Mouse (Mus musculus) neural tube, embryonic 11.5 days (tissue): ENCODE data around the gene Tmem255b. TPM values are rescaled to one million over a fixed set of nuclear protein-coding genes. Genes with fewer than 3 reads are reported as not detected.

ENCODE experiments used
- ATAC-seq: fragments of 200-750 bp; cut with Nextera tagmentation; 2 replicates; pipeline ENCODE4 v1.8.0; 2017; ENCODE audit warnings: moderate number of reproducible peaks, mild to moderate bottlenecking, moderate TSS enrichment, moderate library complexity; ENCODE audit not compliant: insufficient read depth, low FRiP score, low TSS enrichment
- DNase-seq: peaks from one replicate; pipeline ENCODE4 v3.0.0-alpha.2; 2015; ENCODE audit warnings: low spot score
- H3K27ac ChIP-seq: fragments of 300-500 bp; sonication (generic); 2 replicates; pipeline ENCODE4 v1.5.1; 2014; ENCODE audit warnings: low read depth, mild to moderate bottlenecking, low read length
- H3K27me3 ChIP-seq: fragments of 300-500 bp; sonication (generic); 2 replicates; pipeline ENCODE4 v1.6.1; 2014; ENCODE audit warnings: mild to moderate bottlenecking, low read length, mixed read lengths; ENCODE audit not compliant: control insufficient read depth, insufficient read depth
- H3K36me3 ChIP-seq: fragments of 300-500 bp; sonication (generic); 2 replicates; pipeline ENCODE4 v1.6.1; 2014; ENCODE audit warnings: mild to moderate bottlenecking, low read length, moderate library complexity, mixed read lengths; ENCODE audit not compliant: control insufficient read depth, insufficient read depth
- H3K4me1 ChIP-seq: fragments of 300-500 bp; sonication (generic); 2 replicates; pipeline ENCODE4 v1.6.1; 2014; ENCODE audit warnings: low read length, mixed read lengths; ENCODE audit not compliant: control insufficient read depth, insufficient read depth
- H3K4me2 ChIP-seq: fragments of 300-500 bp; sonication (generic); 2 replicates; pipeline ENCODE4 v1.6.1; 2014; ENCODE audit warnings: low read depth, mild to moderate bottlenecking, moderate library complexity
- H3K4me3 ChIP-seq: fragments of 300-500 bp; sonication (generic); 2 replicates; pipeline ENCODE4 v1.5.1; 2014; ENCODE audit warnings: low read depth, low read length
- H3K9ac ChIP-seq: fragments of 300-500 bp; sonication (generic); 2 replicates; pipeline ENCODE4 v1.6.1; 2014; ENCODE audit warnings: mild to moderate bottlenecking, low read length
- H3K9me3 ChIP-seq: fragments of 300-500 bp; sonication (generic); 2 replicates; pipeline ENCODE4 v1.6.1; 2016; ENCODE audit warnings: low read length; ENCODE audit not compliant: control insufficient read depth
- WGBS: fragments of 180-500 bp; shearing (Covaris S2); extraction: QIAGEN DNeasy Blood & Tissue Kit; methylation state at CpG from one replicate; pipeline ENCODE4 v1.1.7; 2014; 5-methylcytosine and 5-hydroxymethylcytosine counted together
- polyA plus RNA-seq: library from polyadenylated mRNA; unstranded; fragments of >200 nt; fragmentation: Nextera tagmentation; extraction: Ambion mirVana; gene quantifications from 2 replicates; pipeline ENCODE4 v1.2.1, GENCODE M21; 2014

Gene Tmem255b
- polyA plus RNA-seq = 0.38 and 0.39 TPM in 2 replicates

DNA sequence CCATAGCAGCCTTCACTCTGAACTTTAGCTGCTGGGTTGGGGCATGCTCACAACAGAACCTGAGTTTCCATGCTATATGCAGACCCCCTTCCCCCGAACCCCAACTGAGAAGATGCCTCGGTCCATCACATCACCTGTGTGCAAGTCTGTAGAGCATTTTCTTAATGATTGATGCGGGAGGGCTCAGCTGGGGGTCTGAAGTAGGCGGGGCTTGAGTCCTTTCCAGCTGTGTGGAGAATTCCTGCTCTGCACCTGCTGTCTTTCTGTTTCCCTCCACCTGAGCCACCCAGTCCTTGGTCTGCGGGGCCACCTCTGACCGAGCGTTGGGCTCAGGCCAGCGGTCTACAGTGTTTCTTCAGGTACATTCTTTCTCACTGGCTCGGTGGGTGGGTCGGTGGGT, at the start of gene Tmem255b:
Tmem255b (plus strand) TSS at position 301 of the 400 bp plus-strand sequence.
- Histone ChIP-seq H3K27me3 (peaks cover 17% of the 10 kb centered on the region), H3K4me2 (no peak within 1 kb of the TSS), H3K4me3 (no peak within 1 kb of the TSS), H3K9ac (no peak within 1 kb of the TSS), H3K27ac (no peak within 1 kb of the TSS), H3K4me1 (no peaks in the 10 kb centered on the region), H3K9me3 (no peaks in the 10 kb centered on the region), H3K36me3 (no peaks in the 10 kb centered on the region)
- WGBS = 27% methylated on average over 10 of the region's 10 CpGs
- ATAC-seq (no peak), DNase-seq (no peak)

DNA sequence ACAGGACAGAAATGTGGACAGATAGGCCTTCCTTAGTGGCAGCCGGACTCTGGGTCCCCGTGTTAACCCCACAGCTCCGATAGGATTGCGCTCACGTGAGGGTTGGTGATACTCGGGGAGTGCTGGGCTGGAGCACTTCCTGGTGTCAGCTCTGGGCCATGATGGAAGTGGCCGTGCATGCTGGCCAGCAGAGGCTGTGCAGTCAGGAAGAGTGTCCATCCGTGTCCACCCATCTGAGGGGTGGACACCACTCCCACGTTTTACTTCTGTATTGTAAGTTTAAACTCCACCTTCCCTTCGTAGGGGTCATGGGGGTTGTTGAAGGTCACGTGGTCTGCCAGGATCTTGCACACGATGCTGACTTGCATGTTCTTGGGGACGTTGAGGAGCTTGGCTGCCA, 48.6 kb upstream of the Tmem255b start:
- H3K4me2 ChIP-seq = no peak overlapping the region
- DNase-seq = no peak
- no peak overlapping the region for H3K9ac ChIP-seq
- no peak for ATAC-seq
- no peaks in the 10 kb centered on the region for H3K27me3 ChIP-seq
- H3K4me3 ChIP-seq = no peak overlapping the region
- no peaks in the 10 kb centered on the region for H3K36me3 ChIP-seq
- H3K9me3 ChIP-seq = no peaks in the 10 kb centered on the region
- H3K4me1 ChIP-seq = no peaks in the 10 kb centered on the region
- H3K27ac ChIP-seq = no peak overlapping the region
- WGBS = 75% methylated on average over 13 of the region's 13 CpGs

DNA sequence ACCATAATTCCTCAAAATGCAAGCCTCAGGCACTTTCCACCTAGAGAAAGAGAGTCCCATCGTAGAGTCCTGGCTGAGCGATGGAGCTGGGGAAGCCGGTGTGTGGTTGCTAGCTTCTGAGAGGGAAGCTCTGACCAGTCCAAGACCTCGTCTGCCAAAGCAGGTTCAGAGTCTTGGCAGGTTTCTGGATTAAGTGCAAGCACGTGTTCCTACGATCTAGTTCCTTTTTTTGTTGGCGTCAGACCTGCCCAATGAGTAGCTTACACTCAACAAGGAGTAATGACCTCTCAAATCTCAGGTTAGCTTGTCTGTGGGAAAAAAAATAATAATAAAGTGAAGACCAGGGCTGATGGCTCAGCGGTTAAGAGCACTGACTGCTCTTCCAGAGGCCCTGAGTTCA, 47.3 kb upstream of the Tmem255b start:
- Histone ChIP-seq H3K4me1 (no peaks in the 10 kb centered on the region), H3K9ac (no peak overlapping the region)
- WGBS = 88% methylated on average over 8 of the region's 8 CpGs

DNA sequence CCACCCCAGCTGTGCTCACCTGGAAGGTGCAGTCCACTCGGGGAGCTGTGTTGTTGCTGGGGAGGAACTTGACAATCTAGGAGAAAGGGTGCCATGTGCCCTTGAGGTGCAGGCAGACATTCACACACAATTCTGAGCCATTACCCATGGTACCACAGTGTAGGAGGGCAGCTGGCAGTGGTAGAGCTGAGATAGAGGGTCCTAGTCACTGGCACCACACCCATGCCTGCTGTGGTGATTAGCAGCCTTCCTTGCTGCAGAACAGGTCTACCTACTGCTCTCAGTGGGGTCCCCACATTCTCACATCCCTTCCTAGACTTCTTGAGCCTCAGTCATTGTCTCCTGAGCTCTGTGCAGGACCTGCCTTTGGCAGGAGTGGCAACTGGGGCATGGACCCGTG, 46.2 kb upstream of the Tmem255b start:
- Histone ChIP-seq H3K27ac (no peak overlapping the region), H3K36me3 (no peaks in the 10 kb centered on the region), H3K4me3 (no peak overlapping the region), H3K4me2 (no peak overlapping the region), H3K9ac (no peak overlapping the region), H3K4me1 (no peaks in the 10 kb centered on the region), H3K9me3 (no peaks in the 10 kb centered on the region), H3K27me3 (no peaks in the 10 kb centered on the region)
- ATAC-seq (no peak), DNase-seq (no peak)
- 64% methylated on average over 2 of the region's 2 CpGs for WGBS

More for the DNA sequence above, 47.3 kb upstream of the Tmem255b start:
- no peak overlapping the region for H3K4me3 ChIP-seq
- ATAC-seq (no peak), DNase-seq (no peak)
- H3K27me3 ChIP-seq = no peaks in the 10 kb centered on the region
- H3K9me3 ChIP-seq = no peaks in the 10 kb centered on the region
- H3K36me3 ChIP-seq = no peaks in the 10 kb centered on the region
- H3K4me2 ChIP-seq = no peak overlapping the region
- H3K27ac ChIP-seq = no peak overlapping the region

DNA sequence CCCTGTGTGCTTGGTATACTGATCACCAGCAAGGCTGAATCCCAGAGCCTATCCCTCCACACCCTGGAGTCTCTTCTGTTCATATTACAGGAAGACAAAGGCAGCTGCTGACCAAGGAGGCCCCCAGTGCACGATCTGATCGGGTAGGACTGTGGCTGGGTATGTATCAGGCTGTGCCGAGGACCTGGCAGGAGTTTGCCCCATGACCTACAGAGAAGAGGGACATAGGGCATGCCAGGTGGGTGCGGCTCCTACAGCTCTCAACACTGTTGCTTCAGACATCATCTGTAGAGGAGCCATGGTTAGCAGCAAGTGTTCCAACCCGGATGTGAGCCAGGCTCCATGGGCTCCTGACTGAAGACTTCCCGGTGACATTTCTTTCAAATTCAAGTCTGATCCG, 41.1 kb upstream of the Tmem255b start:
- Histone ChIP-seq H3K9me3 (no peaks in the 10 kb centered on the region), H3K27ac (no peak overlapping the region), H3K36me3 (no peaks in the 10 kb centered on the region), H3K27me3 (no peaks in the 10 kb centered on the region), H3K9ac (no peak overlapping the region), H3K4me1 (no peaks in the 10 kb centered on the region), H3K4me3 (no peak overlapping the region), H3K4me2 (no peak overlapping the region)
- DNase-seq (no peak), ATAC-seq (no peak)
- WGBS = 88% methylated on average over 7 of the region's 7 CpGs

DNA sequence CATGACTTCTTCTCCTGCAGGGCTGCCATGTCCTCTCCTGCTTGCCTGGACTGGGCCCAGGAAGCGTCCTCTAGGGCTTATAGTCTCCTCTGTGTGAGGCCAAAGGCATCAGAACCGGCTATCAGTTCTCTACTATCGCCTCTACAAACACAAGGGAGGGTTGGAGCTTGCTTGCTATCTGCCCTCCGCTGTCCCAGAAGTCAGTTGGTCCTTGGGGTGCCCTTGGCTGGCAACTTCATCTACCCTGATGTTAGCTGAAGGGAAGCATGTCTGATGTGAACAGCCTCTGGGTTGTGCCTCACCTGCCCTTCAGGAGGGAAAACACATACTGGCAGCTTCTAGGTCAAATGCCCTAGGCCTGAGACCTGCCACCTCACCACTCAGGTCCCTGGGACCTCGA, 38.3 kb upstream of the Tmem255b start, which contains the start of gene Atp4b:
Atp4b (minus strand) TSS at position 101 of the 400 bp plus-strand sequence.
- ATAC-seq (no peak), DNase-seq (no peak)
- Histone ChIP-seq H3K4me3 (no peak within 1 kb of the TSS), H3K9ac (no peak within 1 kb of the TSS), H3K4me1 (no peaks in the 10 kb centered on the region), H3K4me2 (no peak within 1 kb of the TSS), H3K27ac (no peak within 1 kb of the TSS), H3K36me3 (no peaks in the 10 kb centered on the region), H3K9me3 (no peaks in the 10 kb centered on the region), H3K27me3 (no peaks in the 10 kb centered on the region)
- 84% methylated on average over 5 of the region's 5 CpGs for WGBS

DNA sequence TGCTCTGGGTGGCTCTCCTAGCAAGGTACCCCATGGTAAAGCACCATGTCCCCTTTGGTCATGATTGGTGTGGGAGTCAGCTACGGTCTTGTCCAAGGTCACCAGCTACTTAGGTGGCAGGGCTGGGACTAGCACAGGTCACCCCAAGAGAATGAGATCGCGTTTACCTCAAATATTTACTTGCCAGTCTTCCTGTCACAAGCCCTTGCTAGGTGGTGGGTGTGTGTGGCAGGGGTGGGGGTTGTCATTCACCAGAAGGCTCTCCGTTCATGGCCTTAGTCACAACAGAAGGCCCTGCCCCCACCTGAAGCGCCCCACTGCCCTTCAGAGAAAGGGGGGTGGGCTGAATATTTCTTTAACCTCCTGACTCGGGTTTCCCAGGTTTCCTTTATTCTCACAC, 31.5 kb upstream of the Tmem255b start:
- no peak overlapping the region for H3K4me2 ChIP-seq
- DNase-seq (no peak), ATAC-seq (no peak)
- H3K27ac ChIP-seq = no peak overlapping the region
- no peaks in the 10 kb centered on the region for H3K27me3 ChIP-seq
- H3K9ac ChIP-seq = no peak overlapping the region
- no peaks in the 10 kb centered on the region for H3K4me1 ChIP-seq
- no peaks in the 10 kb centered on the region for H3K9me3 ChIP-seq
- no peaks in the 10 kb centered on the region for H3K36me3 ChIP-seq
- 84% methylated on average over 6 of the region's 6 CpGs for WGBS
- no peak overlapping the region for H3K4me3 ChIP-seq

DNA sequence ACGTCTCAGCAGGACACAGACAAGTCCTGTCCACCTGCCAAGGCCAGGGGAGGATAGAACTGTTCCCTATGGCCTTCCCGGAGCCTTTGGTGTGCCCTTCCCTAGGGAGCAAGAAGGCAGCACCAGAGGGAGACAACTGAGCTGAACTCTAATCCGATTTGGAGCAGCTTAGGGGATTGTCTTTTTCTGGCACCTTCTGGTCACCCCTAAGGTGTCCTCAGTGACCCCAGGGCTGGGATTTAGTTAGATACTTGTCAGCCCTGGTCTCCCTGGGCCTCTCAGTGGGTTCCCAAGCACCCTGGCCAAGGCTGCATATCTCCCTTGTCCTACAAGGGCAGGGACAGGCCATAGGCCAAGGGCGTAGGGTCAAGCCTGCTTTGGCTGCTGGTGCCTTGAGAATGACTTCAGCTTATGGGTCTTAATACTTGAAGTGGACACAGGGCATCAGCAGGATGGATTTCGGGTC, 30.3 kb upstream of the Tmem255b start, which contains the start of gene Grk1:
Grk1 (plus strand) TSS at position 416 of the 466 bp plus-strand sequence.
- Histone ChIP-seq H3K9ac (no peak within 1 kb of the TSS), H3K27ac (no peak within 1 kb of the TSS), H3K4me3 (no peak within 1 kb of the TSS), H3K4me1 (no peaks in the 10 kb centered on the region), H3K9me3 (no peaks in the 10 kb centered on the region), H3K27me3 (no peaks in the 10 kb centered on the region), H3K4me2 (no peak within 1 kb of the TSS), H3K36me3 (no peaks in the 10 kb centered on the region)
- 84% methylated on average over 5 of the region's 5 CpGs for WGBS
- no peak for DNase-seq
- ATAC-seq = no peak

DNA sequence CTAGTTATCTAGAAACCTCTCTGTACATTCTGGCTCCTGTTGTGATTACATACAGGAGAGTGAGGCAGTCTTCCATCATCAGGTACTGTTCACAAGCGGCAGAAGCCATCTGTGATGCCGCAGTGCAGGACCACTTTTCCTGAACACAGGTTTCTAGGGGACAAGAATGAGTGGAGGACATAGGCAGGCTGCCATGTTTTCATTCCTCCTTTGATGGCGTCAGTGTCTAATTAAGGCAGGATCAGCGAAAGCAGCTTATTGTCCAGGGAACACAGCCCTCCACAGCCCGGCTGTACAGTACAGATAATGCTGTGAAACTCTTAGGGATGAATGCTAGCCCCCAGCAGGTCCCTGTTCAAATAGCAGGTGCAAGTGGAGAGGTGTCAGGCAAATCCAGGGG, 29.0 kb upstream of the Tmem255b start:
- no peaks in the 10 kb centered on the region for H3K27me3 ChIP-seq
- 88% methylated on average over 5 of the region's 5 CpGs for whole genome bisulfite sequencing
- H3K4me2 ChIP-seq = no peak overlapping the region
- H3K9me3 ChIP-seq = no peaks in the 10 kb centered on the region
- H3K27ac ChIP-seq = no peak overlapping the region
- no peaks in the 10 kb centered on the region for H3K4me1 ChIP-seq
- H3K36me3 ChIP-seq = no peaks in the 10 kb centered on the region
- ATAC-seq (no peak), DNase-seq (no peak)
- H3K4me3 ChIP-seq = no peak overlapping the region
- H3K9ac ChIP-seq = no peak overlapping the region
